Mouse (Mus musculus): ENCODE data around the gene Fmn2. TPM values are rescaled to one million over a fixed set of nuclear protein-coding genes. Genes with fewer than 3 reads are reported as not detected.

Fmn2 gene
- polyA plus RNA-seq, 1 experiment from 2014 or later, result 14.5 TPM

- H3K4me1 ChIP-seq (ENCODE audit: control insufficient read depth, insufficient read depth, low read length), result no peaks in the 10 kb centered on the region
- no peak overlapping the region for H3K9ac ChIP-seq (replicated peaks; ENCODE audit: low read depth, low read length)
- H3K27me3 ChIP-seq (ENCODE audit: control insufficient read depth, insufficient read depth, low read length), result no peaks in the 10 kb centered on the region
- no peak overlapping the region for H3K27ac ChIP-seq (ENCODE audit: low read depth, low read length)
- no peaks in the 10 kb centered on the region for H3K36me3 ChIP-seq (ENCODE audit: control insufficient read depth, insufficient read depth, low read length)
- H3K4me2 ChIP-seq (ENCODE audit: low read depth, low read length), result no peak overlapping the region
- 86% methylated on average over 10 of the region's 10 CpGs for WGBS
- no peak for ATAC-seq (ENCODE audit: low read depth)
- no peak overlapping the region for H3K4me3 ChIP-seq (ENCODE audit: low read depth, low read length)
- no peaks in the 10 kb centered on the region for H3K9me3 ChIP-seq (ENCODE audit: control insufficient read depth, low read length)
Observed at GRCm38 (mm10) chr1:174860407-174861118, 358.9 kb downstream of the Fmn2 start.

Other genes with a start within 250 kb of the Fmn2 start
- not detected in 2 replicates for gene Olfr419, start 249.8 kb upstream of the Fmn2 start, polyA plus RNA-seq (2014; fragmentation: Nextera tagmentation; extraction: Ambion mirVana)
- gene Mptx1, start 171.3 kb upstream of the Fmn2 start, polyA plus RNA-seq (2014; fragmentation: Nextera tagmentation; extraction: Ambion mirVana), result not detected in 2 replicates
- gene Olfr417, start 136.7 kb upstream of the Fmn2 start, polyA plus RNA-seq (2014; fragmentation: Nextera tagmentation; extraction: Ambion mirVana), result not detected in 2 replicates
- gene Olfr248, start 110.8 kb upstream of the Fmn2 start, polyA plus RNA-seq (2014; fragmentation: Nextera tagmentation; extraction: Ambion mirVana), result not detected in 2 replicates
- not detected in 2 replicates for gene Olfr414, start 77.8 kb upstream of the Fmn2 start, polyA plus RNA-seq (2014; fragmentation: Nextera tagmentation; extraction: Ambion mirVana)
- gene Olfr220, start 59.7 kb upstream of the Fmn2 start, polyA plus RNA-seq (2014; fragmentation: Nextera tagmentation; extraction: Ambion mirVana), result not detected in 2 replicates